Mouse (Mus musculus) embryonic facial prominence, embryonic 15.5 days (tissue): ENCODE measurements around the gene Nkrf. TPM values are rescaled to one million over a fixed set of nuclear protein-coding genes. Genes with fewer than 3 reads are reported as not detected.
A peak's percentile ranks its signal among the peaks of the same experiment; 100 is the strongest.
"Not testable (repeated sequence)": the region's sequence is repeated elsewhere in the genome, so short reads cannot be mapped to it uniquely, and the experiment has no call there.

Source experiments
- ATAC-seq: fragments of 200-750 bp; cut with Nextera tagmentation; 2 replicates; pipeline ENCODE4 v1.8.0; 2017; ENCODE audit warnings: low read depth, moderate TSS enrichment; ENCODE audit not compliant: insufficient number of reproducible peaks, low FRiP score, low TSS enrichment
- H3K27ac ChIP-seq: fragments of 300-500 bp; sonication (generic); replicated peaks from 2 replicates; pipeline ENCODE4 v1.5.1; 2015; ENCODE audit warnings: mild to moderate bottlenecking, inconsistent platforms
- H3K27me3 ChIP-seq: fragments of 300-500 bp; sonication (generic); 2 replicates; pipeline ENCODE4 v1.6.1; 2015; ENCODE audit warnings: inconsistent platforms
- H3K36me3 ChIP-seq: fragments of 300-500 bp; sonication (generic); 2 replicates; pipeline ENCODE4 v1.6.1; 2015; ENCODE audit warnings: mild to moderate bottlenecking, inconsistent platforms
- H3K4me1 ChIP-seq: fragments of 300-500 bp; sonication (generic); 2 replicates; pipeline ENCODE4 v1.6.1; 2015; ENCODE audit warnings: inconsistent platforms
- H3K4me2 ChIP-seq: fragments of 300-500 bp; sonication (generic); replicated peaks from 2 replicates; pipeline ENCODE4 v1.6.1; 2015; ENCODE audit warnings: mild to moderate bottlenecking, inconsistent platforms
- H3K4me3 ChIP-seq: fragments of 300-500 bp; sonication (generic); replicated peaks from 2 replicates; pipeline ENCODE4 v1.5.1; 2015; ENCODE audit warnings: mild to moderate bottlenecking, inconsistent platforms
- H3K9ac ChIP-seq: fragments of 300-500 bp; sonication (generic); 2 replicates; pipeline ENCODE4 v1.6.1; 2015; ENCODE audit warnings: inconsistent platforms
- H3K9me3 ChIP-seq: fragments of 300-500 bp; sonication (generic); replicated peaks from 2 replicates; pipeline ENCODE4 v1.6.1; 2016; ENCODE audit warnings: inconsistent platforms
- whole genome bisulfite sequencing: fragments of 180-500 bp; shearing (Covaris S2); methylation state at CpG from one replicate; pipeline ENCODE4 v1.1.7; 2015; 5-methylcytosine and 5-hydroxymethylcytosine counted together
- polyA plus RNA-seq: library from polyadenylated mRNA; unstranded; fragments of >200 nt; fragmentation: Nextera tagmentation; extraction: Ambion mirVana; gene quantifications from 2 replicates; pipeline ENCODE4 v1.2.1, GENCODE M21; 2015

The Nkrf gene
- polyA plus RNA-seq, 1 experiment from 2014 or later: 1.3 TPM

DNA sequence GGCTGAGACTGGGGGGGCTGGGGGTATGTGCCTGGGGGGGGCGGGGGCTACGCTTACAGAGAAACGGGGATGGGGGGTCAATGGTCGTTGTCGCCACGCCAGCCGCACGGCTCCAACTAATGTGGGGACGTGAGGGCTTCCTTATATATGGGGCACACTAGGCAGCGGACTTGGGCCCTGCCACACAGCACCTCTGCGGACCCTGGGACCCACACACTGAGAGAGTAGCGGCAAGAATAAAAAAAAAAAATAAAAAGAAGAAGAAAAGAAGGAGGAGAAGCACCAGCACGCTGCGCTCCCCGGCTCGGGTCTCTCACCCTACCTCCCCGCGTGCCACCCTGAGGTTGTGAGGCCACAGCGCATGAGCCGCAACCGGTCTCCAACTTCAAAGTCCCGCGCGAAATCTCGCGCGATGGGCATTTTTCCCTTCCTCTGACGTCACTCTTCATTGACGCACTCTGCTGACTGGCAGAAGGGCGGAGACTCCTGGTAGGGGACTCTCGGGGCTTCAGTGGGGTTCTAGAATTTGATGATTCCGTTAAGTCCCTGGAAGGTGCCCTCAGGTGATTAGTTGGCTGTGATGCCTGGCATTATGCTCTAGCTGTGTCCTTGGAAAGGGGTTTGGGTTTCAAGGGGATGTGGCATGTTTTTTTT, 543 bp upstream of the Nkrf start:
- H3K9me3 ChIP-seq: no peaks in the 10 kb centered on the region
- 21% methylated on average over 30 of the region's 32 CpGs for WGBS
- peak; percentile 85 for ATAC-seq
- H3K4me3 ChIP-seq: peak overlapping the region; percentile 53
- H3K36me3 ChIP-seq: no peaks in the 10 kb centered on the region
- no peaks in the 10 kb centered on the region for H3K27me3 ChIP-seq
- H3K4me1 ChIP-seq: peaks cover 5% of the 10 kb centered on the region; the same call in 1 of the 2 replicates
- peak overlapping the region; percentile 59 for H3K27ac ChIP-seq
- H3K4me2 ChIP-seq: peak overlapping the region; percentile 65
- H3K9ac ChIP-seq: peak overlapping the region; percentile 23

- no peak overlapping the region for H3K27ac ChIP-seq
- H3K27me3 ChIP-seq: no peaks in the 10 kb centered on the region
- WGBS: 40% methylated on average over 3 of the region's 3 CpGs
- no peaks in the 10 kb centered on the region for H3K9me3 ChIP-seq
- no peak overlapping the region for H3K9ac ChIP-seq
- H3K4me2 ChIP-seq: peak overlapping the region; percentile 65
- H3K36me3 ChIP-seq: no peaks in the 10 kb centered on the region
- H3K4me3 ChIP-seq: peak overlapping the region; percentile 53; the same call in 1 of the 2 replicates
- ATAC-seq: no peak
- peaks cover 5% of the 10 kb centered on the region; the same call in 1 of the 2 replicates for H3K4me1 ChIP-seq
Observed at GRCm38 (mm10) chrX:36901655-36902054, 1.0 kb downstream of the Nkrf start.

- H3K27ac ChIP-seq, H3K9ac ChIP-seq, H3K27me3 ChIP-seq, H3K9me3 ChIP-seq, H3K36me3 ChIP-seq, H3K4me3 ChIP-seq, H3K4me1 ChIP-seq, ATAC-seq, H3K4me2 ChIP-seq: not testable (repeated sequence)
- 33% methylated on average over 1 of the region's 1 CpGs for WGBS
Observed at GRCm38 (mm10) chrX:36898931-36899330, 3.8 kb downstream of the Nkrf start.

- H3K4me1 ChIP-seq: no peaks in the 10 kb centered on the region
- no peak for ATAC-seq
Observed at GRCm38 (mm10) chrX:36884719-36885118, 18.0 kb downstream of the Nkrf start.

GRCm38 (mm10) chrX:36874704-36875128, 28.0 kb downstream of the Nkrf start:
- Histone ChIP-seq H3K9ac (peak overlapping the region; percentile 62), H3K9me3 (no peaks in the 10 kb centered on the region), H3K36me3 (no peaks in the 10 kb centered on the region), H3K4me1 (no peaks in the 10 kb centered on the region), H3K27ac (peak overlapping the region; percentile 80), H3K4me2 (peak overlapping the region; percentile 49), H3K27me3 (no peaks in the 10 kb centered on the region), H3K4me3 (peak overlapping the region; percentile 62)
- no peak for ATAC-seq
- WGBS: 9% methylated on average over 36 of the region's 36 CpGs

More at GRCm38 (mm10) chrX:36884719-36885118, 18.0 kb downstream of the Nkrf start:
- 73% methylated on average over 1 of the region's 1 CpGs for WGBS
- H3K4me3 ChIP-seq: no peak overlapping the region
- no peaks in the 10 kb centered on the region for H3K9me3 ChIP-seq
- peaks cover 5% of the 10 kb centered on the region; the same call in 1 of the 2 replicates for H3K36me3 ChIP-seq
- H3K9ac ChIP-seq: no peak overlapping the region
- H3K27me3 ChIP-seq: no peaks in the 10 kb centered on the region
- H3K27ac ChIP-seq: no peak overlapping the region
- no peak overlapping the region for H3K4me2 ChIP-seq

- ATAC-seq: peak; percentile 95
- Histone ChIP-seq H3K9ac (peak overlapping the region; percentile 62), H3K4me3 (peak overlapping the region; percentile 62), H3K36me3 (no peaks in the 10 kb centered on the region), H3K9me3 (no peaks in the 10 kb centered on the region), H3K4me2 (peak overlapping the region; percentile 49), H3K27me3 (no peaks in the 10 kb centered on the region), H3K4me1 (no peaks in the 10 kb centered on the region), H3K27ac (peak overlapping the region; percentile 80)
- 17% methylated on average over 55 of the region's 57 CpGs for WGBS
Observed at GRCm38 (mm10) chrX:36874178-36874696, 28.5 kb downstream of the Nkrf start.

GRCm38 (mm10) chrX:36873765-36874164, 28.9 kb downstream of the Nkrf start, which contains the start of the genes Ube2a and C330007P06Rik:
Ube2a (plus strand) TSS chrX:36873900.
C330007P06Rik (minus strand) TSS chrX:36874111.
- Histone ChIP-seq H3K27ac (peak within 1 kb of the TSS; percentile 80), H3K4me2 (peak within 1 kb of the TSS; percentile 49), H3K9ac (peak within 1 kb of the TSS; percentile 62), H3K4me3 (peak within 1 kb of the TSS; percentile 62), H3K27me3 (no peaks in the 10 kb centered on the region), H3K36me3 (no peaks in the 10 kb centered on the region), H3K4me1 (no peaks in the 10 kb centered on the region), H3K9me3 (no peaks in the 10 kb centered on the region)
- WGBS: 7% methylated on average over 8 of the region's 8 CpGs
- ATAC-seq: no peak

DNA sequence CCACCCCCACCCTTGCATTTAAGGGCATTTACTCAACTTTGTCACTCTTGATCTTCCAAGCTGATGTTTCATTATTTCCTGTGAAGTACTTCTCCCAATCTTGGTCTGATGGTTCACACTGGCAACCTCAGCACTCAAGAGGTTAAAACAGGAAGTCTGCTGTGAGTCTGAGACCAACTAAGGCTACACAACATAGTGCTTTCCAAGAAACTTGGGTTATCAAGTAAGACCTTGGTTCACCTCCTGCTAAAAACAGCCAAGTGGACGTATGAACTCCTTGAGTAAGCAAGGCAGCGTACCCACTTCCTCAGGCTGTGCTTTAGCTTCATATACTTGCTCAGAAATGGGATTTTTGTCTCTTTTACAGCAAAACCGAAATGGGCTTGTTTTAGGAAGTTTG, 32.3 kb downstream of the Nkrf start:
- no peak overlapping the region for H3K4me3 ChIP-seq
- WGBS: 75% methylated on average over 3 of the region's 3 CpGs
- no peaks in the 10 kb centered on the region for H3K4me1 ChIP-seq
- H3K27me3 ChIP-seq: no peaks in the 10 kb centered on the region
- H3K9me3 ChIP-seq: no peaks in the 10 kb centered on the region
- no peaks in the 10 kb centered on the region for H3K36me3 ChIP-seq
- no peak overlapping the region for H3K9ac ChIP-seq
- no peak for ATAC-seq
- no peak overlapping the region for H3K27ac ChIP-seq
- H3K4me2 ChIP-seq: no peak overlapping the region

DNA sequence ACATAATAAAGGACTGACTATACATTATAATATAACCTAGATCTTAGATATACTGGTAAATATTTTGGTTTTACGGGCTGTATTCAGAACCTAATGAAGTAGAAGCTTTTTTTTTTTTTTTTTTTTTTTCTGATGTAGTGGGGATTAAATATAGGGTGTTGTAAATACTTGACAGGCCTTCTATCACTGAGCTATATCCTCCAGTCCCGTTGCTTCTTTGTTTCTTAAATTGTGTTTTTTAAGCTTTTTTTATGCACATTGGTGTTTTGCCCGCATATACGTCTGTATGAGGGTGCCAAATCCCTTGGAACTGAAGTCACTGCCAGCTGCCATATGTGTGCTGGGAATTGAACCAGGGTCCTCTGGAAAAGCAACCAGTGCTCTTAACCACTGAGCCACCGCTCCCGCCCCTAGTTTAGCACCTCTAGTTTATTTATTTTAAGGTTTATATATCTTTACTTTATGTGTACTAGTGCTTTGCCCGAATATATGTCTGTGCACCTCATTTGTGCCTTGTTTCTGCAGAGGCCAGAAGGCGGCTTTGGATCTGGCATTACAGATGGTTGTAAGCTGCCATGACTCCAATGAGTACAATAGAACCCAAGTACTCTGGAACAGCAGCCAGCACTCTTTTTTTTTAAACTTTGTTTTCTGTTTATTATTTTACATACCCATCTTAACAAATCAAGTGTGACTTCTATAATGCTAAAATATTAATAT, 37.9 kb downstream of the Nkrf start:
- 46% methylated on average over 8 of the region's 8 CpGs for WGBS
- Histone ChIP-seq H3K27me3 (no peaks in the 10 kb centered on the region), H3K27ac (no peak overlapping the region), H3K9me3 (no peaks in the 10 kb centered on the region), H3K4me1 (0 out of 2 replicates have a peak, but pooled peaks cover 6% of the 10 kb centered on the region), H3K4me3 (peak overlapping the region; percentile 46), H3K36me3 (no peaks in the 10 kb centered on the region), H3K9ac (no peak overlapping the region), H3K4me2 (peak overlapping the region; percentile 31)
- no peak for ATAC-seq

- peak; percentile 82 for ATAC-seq
- 15% methylated on average over 41 of the region's 44 CpGs for WGBS
- H3K27ac ChIP-seq: peak overlapping the region; percentile 60; the same call in 1 of the 2 replicates
Observed at GRCm38 (mm10) chrX:36863766-36864608, 38.7 kb downstream of the Nkrf start.

More at GRCm38 (mm10) chrX:36863766-36864608, 38.7 kb downstream of the Nkrf start:
- Histone ChIP-seq H3K9me3 (no peaks in the 10 kb centered on the region), H3K27me3 (no peaks in the 10 kb centered on the region), H3K4me3 (peak overlapping the region; percentile 46), H3K9ac (no peak overlapping the region), H3K4me1 (0 out of 2 replicates have a peak, but pooled peaks cover 6% of the 10 kb centered on the region), H3K4me2 (peak overlapping the region; percentile 44), H3K36me3 (no peaks in the 10 kb centered on the region)
